Mouse (Mus musculus): ENCODE measurements around the gene Tac1. TPM values are rescaled to one million over a fixed set of nuclear protein-coding genes. Genes with fewer than 3 reads are reported as not detected.
"Not testable (repeated sequence)": the region's sequence is repeated elsewhere in the genome, so short reads cannot be mapped to it uniquely, and the experiment has no call there.

Gene Tac1
- total RNA-seq (2022) = 1 to 10 TPM; 5.2 to 9.8 (median 6.1) TPM

DNA sequence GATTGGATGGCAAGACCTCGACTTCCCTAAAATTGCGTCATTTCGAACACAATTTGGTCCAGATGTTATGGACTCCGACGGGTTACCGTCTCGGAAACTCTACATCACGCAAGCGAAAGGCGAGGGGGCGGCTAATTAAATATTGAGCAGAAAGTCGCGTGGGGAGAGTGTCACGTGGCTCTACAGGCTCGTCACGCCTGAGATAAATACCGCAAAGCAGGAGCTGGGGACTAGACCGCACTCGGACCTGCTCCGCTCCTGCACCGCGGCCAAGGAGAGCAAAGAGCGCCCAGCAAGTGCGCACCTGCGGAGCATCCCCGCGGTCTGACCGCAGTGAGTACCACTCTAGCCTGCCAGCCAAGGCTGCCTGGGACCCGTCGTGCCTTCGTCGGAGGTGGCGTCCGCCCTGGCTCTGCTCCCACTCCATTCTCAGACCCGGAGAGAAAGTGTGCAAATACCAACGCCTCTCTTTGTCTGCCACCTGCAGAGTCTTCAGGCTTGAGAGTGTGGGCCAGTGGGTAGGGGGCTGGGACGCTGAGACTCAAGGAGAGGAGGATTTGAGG is at the start of gene Tac1:
Gene Tac1 (plus strand): TSS at position 51 of the 563 bp plus-strand sequence.
- DNase-seq (ENCODE audit: low spot score in 2 of 2) = no peak

DNA sequence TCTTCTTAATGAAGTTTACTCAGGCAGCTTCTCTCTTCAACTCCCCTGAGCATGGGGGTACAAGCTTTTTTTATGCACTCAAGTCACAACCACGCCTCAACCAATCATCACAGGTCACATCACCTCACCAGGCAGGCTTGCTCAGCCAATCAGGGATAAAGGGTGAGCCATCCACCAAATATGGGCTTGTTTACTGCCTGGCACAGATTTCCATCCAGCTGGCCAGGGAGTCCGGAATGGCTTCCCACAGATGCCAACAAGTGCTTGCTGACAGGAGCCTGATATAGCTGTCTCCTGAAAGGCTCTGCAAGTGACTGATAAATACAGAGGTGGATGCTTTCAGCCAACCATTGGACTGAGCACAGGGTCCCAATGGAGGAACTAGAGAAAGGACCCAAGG is 11.2 kb upstream of the Tac1 start:
- not testable (repeated sequence) for DNase-seq (ENCODE audit: low spot score in 2 of 2)

DNA sequence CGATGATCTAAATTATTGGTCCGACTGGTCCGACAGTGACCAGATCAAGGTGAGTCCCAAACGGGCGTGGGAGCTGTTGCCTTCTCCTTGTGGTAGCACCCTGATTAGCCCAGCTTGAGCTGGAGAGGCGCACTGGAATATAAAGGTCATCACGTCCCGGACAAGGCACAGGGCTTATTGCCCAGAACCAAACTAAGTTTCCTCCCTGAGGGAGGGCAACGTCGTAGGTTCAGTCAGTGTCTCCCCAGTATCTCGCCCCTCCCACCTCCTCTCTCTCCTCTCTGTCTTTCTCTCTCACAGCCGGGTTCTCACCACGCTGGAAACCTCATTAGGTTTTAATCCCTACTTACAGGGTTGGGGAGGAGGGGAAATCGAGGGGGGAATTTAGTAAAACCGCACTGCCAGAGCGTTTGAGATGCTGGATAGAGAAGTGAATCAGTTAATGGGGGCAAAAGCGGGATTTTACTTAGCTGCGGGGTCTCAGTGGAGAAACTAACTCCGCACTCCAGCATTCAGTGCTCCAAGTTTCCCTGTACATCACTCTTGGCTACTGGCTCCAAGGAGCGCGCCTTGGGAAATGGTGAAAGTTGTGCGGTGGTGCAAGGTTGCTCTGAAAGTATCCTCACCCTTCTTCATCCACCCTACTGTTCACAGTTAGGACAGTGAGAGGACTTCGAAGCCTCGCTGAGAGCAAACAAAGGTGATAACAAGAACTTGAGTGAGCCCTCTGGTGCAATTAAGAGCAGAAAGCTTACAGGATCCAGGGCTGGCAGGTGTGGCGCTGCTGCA is 1.2 kb downstream of the Tac1 start:
- DNase-seq (ENCODE audit: low spot score in 2 of 2) = no peak

DNA sequence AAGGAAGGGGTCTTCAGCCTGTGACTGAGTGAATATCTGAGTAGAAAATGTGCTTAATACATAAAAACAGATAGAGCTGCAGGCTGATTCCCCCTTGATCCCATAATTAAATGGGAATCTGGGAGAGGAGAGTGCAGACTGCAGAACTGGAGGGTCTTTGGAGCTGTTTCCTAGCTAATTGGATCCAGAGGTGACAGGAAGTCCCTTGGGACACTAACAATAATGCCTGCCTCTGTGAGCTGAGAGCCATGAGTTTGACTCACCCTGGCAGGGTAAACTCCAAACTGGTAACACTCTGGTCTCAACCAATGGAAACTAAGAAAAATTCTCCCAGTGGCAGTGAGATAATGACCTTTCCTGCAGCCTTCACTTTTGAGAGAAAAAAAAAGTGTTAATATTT is 3.5 kb downstream of the Tac1 start:
- DNase-seq (ENCODE audit: low spot score in 2 of 2) = no peak

DNA sequence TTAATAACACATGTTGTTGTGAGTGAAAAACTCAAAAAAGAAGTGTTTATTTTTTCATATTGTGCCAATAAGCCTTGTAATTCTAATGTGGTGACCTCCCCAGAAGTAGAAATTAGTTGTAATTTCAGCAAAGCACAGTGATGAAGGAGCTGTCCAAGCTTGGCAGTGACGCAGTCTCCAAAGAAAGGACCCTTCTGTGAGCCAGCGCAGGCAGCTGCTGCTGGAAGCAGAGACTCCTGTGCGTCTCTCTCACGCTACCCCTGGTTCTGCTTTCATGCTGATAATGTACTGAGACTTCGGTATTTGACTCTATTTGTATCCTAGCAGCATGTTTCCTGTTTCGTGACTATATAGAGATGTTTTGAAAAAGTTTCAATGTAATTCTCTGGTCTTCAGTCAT is 7.8 kb downstream of the Tac1 start:
- no peak for DNase-seq (ENCODE audit: low spot score in 2 of 2)

DNA sequence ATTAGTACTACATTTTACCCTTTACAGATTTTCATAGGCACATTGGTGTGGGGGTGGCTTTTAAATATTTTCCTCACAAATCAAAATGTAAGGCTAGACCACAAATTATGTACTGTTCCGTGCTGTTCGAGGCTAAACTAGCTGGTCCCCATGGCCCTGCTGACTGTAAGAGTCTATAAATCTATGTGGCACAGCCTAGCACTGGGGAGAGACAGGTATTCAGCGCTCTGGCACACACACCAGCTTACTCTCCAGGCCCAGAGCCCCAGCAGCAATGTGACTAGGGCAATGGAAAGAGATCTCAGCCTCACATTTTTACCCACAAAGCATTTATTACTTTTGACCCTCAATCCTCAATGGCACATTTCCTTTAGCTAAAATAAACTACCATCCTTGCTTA is 9.9 kb downstream of the Tac1 start:
- DNase-seq (ENCODE audit: low spot score in 2 of 2) = no peak

DNA sequence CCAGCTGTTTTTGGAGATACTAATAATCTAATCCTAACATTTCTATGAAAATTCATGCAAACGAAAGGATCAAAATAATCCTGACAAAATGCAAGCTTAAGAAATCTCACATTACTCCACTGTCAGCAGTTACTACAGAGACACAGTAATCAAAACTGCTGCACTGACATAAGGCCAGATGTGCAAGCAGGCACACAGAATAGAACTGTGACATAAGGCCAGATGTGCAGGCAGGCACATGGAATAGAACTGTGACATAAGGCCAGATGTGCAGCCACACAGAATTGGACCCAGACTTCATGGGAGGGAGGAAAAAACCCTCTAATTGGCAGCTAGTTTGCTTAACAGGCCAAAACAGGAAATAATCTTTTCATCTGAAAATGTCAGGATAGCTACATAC is 16.5 kb downstream of the Tac1 start:
- no peak for DNase-seq (ENCODE audit: low spot score in 2 of 2)

DNA sequence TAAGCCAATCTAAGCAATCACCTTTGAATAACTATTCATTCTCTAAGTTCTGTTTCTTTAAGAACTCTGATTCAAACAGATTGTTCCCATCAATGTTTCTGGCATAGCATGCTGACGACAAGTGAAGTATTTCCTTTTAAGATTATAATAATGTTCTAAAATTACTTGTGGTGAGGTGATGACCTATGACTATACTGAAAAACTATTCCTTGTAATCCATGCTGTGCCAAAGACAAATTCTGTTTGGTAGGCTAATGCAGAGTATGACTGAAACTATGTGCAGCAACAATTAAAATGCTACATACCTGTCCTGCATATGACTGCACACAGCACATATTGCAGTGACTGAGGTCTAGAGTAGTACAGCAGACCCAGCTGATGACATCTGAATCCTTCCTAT is 23.4 kb downstream of the Tac1 start:
- no peak for DNase-seq (ENCODE audit: low spot score in 2 of 2)

DNA sequence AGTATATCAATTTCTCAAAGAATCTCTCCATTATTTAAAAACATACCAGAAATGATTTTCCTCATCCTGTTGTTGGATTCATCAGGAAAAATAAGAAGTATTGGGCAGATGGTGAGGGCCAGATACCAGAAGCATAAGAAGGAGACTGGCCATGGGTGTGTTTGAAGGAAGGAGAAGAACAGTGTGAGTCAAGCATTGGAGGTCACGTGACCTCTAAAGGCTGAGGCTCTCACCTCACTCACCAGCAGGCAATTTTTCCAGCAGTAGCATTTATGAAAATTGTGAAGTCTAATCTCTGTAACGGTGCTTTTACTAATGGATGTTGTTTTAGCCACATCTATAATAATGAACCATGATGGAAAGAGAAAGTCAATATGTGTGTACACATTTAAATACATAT is 39.8 kb downstream of the Tac1 start:
- DNase-seq (ENCODE audit: low spot score in 2 of 2) = no peak

DNA sequence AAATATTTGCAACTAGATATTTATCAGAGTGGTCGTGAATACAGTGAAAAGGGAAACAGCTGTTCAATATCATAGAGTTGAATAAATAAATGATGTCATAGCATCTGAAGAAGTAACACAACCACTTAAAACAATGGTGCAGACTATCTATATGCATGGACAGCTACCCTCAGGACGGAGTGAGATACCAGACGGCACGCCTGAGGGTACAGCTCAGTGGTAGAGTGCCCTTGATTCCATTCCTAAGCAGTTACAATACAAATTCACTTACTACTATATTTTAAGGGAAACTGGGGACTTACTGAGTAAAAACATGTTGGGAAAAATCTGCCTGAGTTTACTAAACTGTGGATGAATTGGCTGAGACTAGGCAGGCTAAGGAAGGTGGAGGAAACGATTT is 43.7 kb downstream of the Tac1 start:
- no peak for DNase-seq (ENCODE audit: low spot score in 2 of 2)

DNA sequence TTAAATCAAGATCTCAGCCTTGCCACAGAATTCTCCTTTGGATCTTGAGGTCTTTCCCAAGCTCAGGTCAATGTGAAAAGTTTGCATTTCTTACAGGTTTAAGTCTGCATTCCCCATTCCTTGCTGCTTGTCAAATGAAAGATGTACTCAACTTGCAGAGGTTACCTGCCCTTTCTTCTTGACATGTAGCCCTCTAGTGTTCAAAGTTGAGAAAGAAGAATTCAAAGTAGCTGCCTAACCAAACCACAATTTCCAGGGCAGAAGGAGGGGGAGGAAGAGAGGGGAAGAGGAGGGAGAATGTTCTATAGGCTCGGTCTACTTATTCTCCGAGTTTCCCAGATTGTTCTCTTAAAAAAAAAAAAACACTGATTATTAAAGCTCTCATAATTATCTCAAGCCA is 45.5 kb downstream of the Tac1 start:
- no peak for DNase-seq (ENCODE audit: low spot score in 2 of 2)

DNA sequence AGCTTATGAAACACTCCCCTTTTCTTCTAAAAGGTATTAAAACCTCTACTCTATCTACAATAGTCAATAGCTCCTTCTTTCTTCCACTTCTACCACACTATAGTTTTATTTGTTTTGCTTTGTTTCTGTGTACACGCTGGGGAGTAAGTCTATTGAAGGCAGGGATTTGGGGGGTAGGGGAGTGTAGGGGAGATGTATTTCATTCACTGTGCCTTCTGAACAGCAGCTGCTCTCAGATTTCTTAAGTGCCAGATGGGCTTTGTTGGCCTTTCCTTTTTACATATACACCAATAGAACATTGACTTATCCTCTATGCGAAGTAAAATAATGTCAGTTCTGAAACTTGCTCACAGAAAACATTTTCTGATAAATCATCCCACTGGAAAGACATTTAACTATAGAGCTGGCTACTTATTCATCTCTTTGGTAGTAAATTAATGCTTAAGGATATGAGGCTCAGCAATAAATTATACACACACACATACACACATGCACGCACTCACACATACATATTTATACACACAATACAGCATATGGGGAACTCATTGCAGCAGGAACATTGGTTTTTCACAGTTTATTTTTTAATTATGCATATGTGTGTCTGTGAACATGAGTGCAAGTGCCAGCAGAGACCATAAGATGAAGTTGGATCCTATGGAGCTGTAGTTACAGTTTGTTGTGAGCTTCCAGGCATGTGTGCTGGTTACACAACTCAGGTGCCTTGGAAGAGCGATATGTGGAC is 46.8 kb downstream of the Tac1 start:
- DNase-seq (ENCODE audit: low spot score in 2 of 2) = no peak

DNA sequence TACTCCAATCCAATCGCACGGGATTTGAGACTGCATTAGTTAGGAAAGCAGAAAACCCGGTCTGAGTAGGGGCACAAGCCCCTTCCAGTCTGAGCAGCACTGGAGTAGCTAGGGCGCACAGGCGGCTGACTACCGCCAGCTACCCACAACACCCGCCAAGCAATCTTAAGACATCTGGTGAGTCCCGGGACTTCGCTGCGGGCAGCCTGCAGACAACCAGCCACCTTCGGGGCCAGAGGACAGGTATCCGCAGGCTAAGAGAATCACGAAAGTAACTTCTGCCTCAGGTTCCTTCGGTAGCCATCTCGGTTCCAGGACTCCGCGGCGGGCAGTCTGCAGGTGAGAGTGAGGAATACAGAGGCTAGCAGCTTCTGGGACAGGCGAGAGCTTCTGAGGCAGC is 59.0 kb downstream of the Tac1 start:
- not testable (repeated sequence) for DNase-seq (ENCODE audit: low spot score in 2 of 2)

Other genes starting within 250 kb of the Tac1 start
- gene Asns, start 138.4 kb downstream of the Tac1 start, total RNA-seq (2022) = 100 to 1,000 TPM in 2 of 4 experiments, 10 to 100 TPM in 2; 93.4 to 109 (median 101) TPM

All from layer of hippocampus, adult 8-10 months (tissue).